Mouse (Mus musculus) layer of hippocampus, adult 2 months (tissue): ENCODE measurements around the gene Gfra1. TPM values are rescaled to one million over a fixed set of nuclear protein-coding genes. Genes with fewer than 3 reads are reported as not detected.

ENCODE experiments used
- DNase-seq, 2 experiments: peaks; one replicate each; pipeline ENCODE4 v3.0.0; 2022; ENCODE audit warnings: low spot score in 2 of 2
- H3K27ac ChIP-seq: fragments of 200-600 bp; 2 replicates; pipeline ENCODE4 v1.8.1; 2022
- H3K4me3 ChIP-seq: fragments of 200-600 bp; 2 replicates; pipeline ENCODE4 v1.8.1; 2022; ENCODE audit warnings: mild to moderate bottlenecking
- CTCF ChIP-seq: fragments of 200-600 bp; conservative IDR thresholded peaks from 2 replicates; pipeline ENCODE4 v1.8.1; 2022; ENCODE audit warnings: antibody characterized with exemption, mild to moderate bottlenecking, moderate library complexity
- long read RNA-seq, 2 experiments: library from polyadenylated mRNA; stranded (forward); transcript quantifications; one replicate each; pipeline ENCODE4 v2.0.0; 2021; ENCODE audit warnings: borderline mapping rate in 2 of 2
- total RNA-seq, 2 experiments: library from RNA; stranded (reverse); gene quantifications; 2 replicates each; pipeline ENCODE4 v1.2.3; 2021

The Gfra1 gene
- 10 to 100 TPM; 59.6 to 67.1 TPM for total RNA-seq
- long read RNA-seq, experiment 1, full-length matches to known transcripts: 1 of 9 reads
- long read RNA-seq, experiment 1, partial matches to known transcripts: 2 of 9 reads
- long read RNA-seq, experiment 1, other reads (novel, unspliced or antisense): 6 of 9 reads
- long read RNA-seq, experiment 2, full-length matches to known transcripts: 3 of 11 reads
- long read RNA-seq, experiment 2, partial matches to known transcripts: 0 of 11 reads
- long read RNA-seq, experiment 2, other reads (novel, unspliced or antisense): 8 of 11 reads

- peak within 1 kb of the TSS; percentile 92 for H3K27ac ChIP-seq
- peak; percentile 65 for TF ChIP-seq CTCF
- H3K4me3 ChIP-seq: peak within 1 kb of the TSS; percentile 73
- peak; percentile 31 to 43 for DNase-seq
Observed at GRCm38 (mm10) chr19:58455496-58456061, at the start of gene Gfra1. Gfra1 (minus strand) TSS chr19:58455909.

GRCm38 (mm10) chr19:58500049-58500448, 44.3 kb upstream of the Gfra1 start:
- no peak for TF ChIP-seq CTCF
- H3K27ac ChIP-seq: peak overlapping the region; percentile 85
- H3K4me3 ChIP-seq: no peak overlapping the region
- DNase-seq: peak; percentile 30 to 32

- no peak for TF ChIP-seq CTCF
- Histone ChIP-seq H3K4me3 (no peak overlapping the region), H3K27ac (peak overlapping the region; percentile 83)
- no peak for DNase-seq
Observed at GRCm38 (mm10) chr19:58499420-58499966, 43.8 kb upstream of the Gfra1 start.

GRCm38 (mm10) chr19:58497106-58497505, 41.4 kb upstream of the Gfra1 start:
- Histone ChIP-seq H3K4me3 (no peak overlapping the region), H3K27ac (no peak overlapping the region)
- DNase-seq: no peak
- TF ChIP-seq CTCF: no peak

- H3K4me3 ChIP-seq: no peak overlapping the region
- H3K27ac ChIP-seq: no peak overlapping the region
- no peak for DNase-seq
- TF ChIP-seq CTCF: no peak
Observed at GRCm38 (mm10) chr19:58486686-58487085, 31.0 kb upstream of the Gfra1 start.

GRCm38 (mm10) chr19:58482373-58482977, 26.8 kb upstream of the Gfra1 start:
- no peak for DNase-seq
- Histone ChIP-seq H3K4me3 (no peak overlapping the region), H3K27ac (no peak overlapping the region)
- TF ChIP-seq CTCF: no peak

GRCm38 (mm10) chr19:58474251-58474650, 18.5 kb upstream of the Gfra1 start:
- TF ChIP-seq CTCF: no peak

GRCm38 (mm10) chr19:58469421-58469820, 13.7 kb upstream of the Gfra1 start:
- Histone ChIP-seq H3K4me3 (no peak overlapping the region; the same call in 1 of the 2 replicates), H3K27ac (peak overlapping the region; percentile 64; the same call in 1 of the 2 replicates)
- DNase-seq: peak; percentile 80 to 93
- TF ChIP-seq CTCF: peak; percentile 97

More at GRCm38 (mm10) chr19:58474251-58474650, 18.5 kb upstream of the Gfra1 start:
- H3K4me3 ChIP-seq: no peak overlapping the region
- H3K27ac ChIP-seq: no peak overlapping the region
- DNase-seq: no peak

GRCm38 (mm10) chr19:58468331-58468730, 12.6 kb upstream of the Gfra1 start:
- DNase-seq: no peak
- Histone ChIP-seq H3K4me3 (no peak overlapping the region), H3K27ac (no peak overlapping the region)
- no peak for TF ChIP-seq CTCF

- DNase-seq: no peak
Observed at GRCm38 (mm10) chr19:58463755-58464154, 8.0 kb upstream of the Gfra1 start.

GRCm38 (mm10) chr19:58460361-58461022, 4.8 kb upstream of the Gfra1 start:
- no peak for DNase-seq
- TF ChIP-seq CTCF: no peak
- Histone ChIP-seq H3K27ac (no peak overlapping the region), H3K4me3 (no peak overlapping the region)

More at GRCm38 (mm10) chr19:58463755-58464154, 8.0 kb upstream of the Gfra1 start:
- no peak for TF ChIP-seq CTCF
- Histone ChIP-seq H3K4me3 (no peak overlapping the region), H3K27ac (no peak overlapping the region)

GRCm38 (mm10) chr19:58456491-58457061, 867 bp upstream of the Gfra1 start:
- DNase-seq: no peak
- peak overlapping the region; percentile 73 for H3K4me3 ChIP-seq
- TF ChIP-seq CTCF: no peak
- peak overlapping the region; percentile 92 for H3K27ac ChIP-seq
